Mouse (Mus musculus): ENCODE data around the gene Srd5a1. TPM values are rescaled to one million over a fixed set of nuclear protein-coding genes. Genes with fewer than 3 reads are reported as not detected.

Gene Srd5a1
- polyA plus RNA-seq, 1 experiment from 2014 or later, result 24.9 TPM

GRCm38 (mm10) chr13:69592226-69592625, 19.0 kb downstream of the Srd5a1 start:
- Histone ChIP-seq H3K9me3 (ENCODE audit: control insufficient read depth, low read length) (no peaks in the 10 kb centered on the region), H3K4me3 (ENCODE audit: low read depth, low read length) (no peak overlapping the region), H3K27me3 (ENCODE audit: control insufficient read depth, insufficient read depth, low read length) (no peaks in the 10 kb centered on the region), H3K36me3 (ENCODE audit: control insufficient read depth, insufficient read depth, low read length) (no peaks in the 10 kb centered on the region), H3K9ac (ENCODE audit: low read length) (no peak overlapping the region), H3K4me2 (no peak overlapping the region), H3K27ac (ENCODE audit: low read depth, low read length) (no peak overlapping the region), H3K4me1 (ENCODE audit: control insufficient read depth, insufficient read depth, low read length) (no peaks in the 10 kb centered on the region)
- 87% methylated on average over 8 of the region's 8 CpGs for WGBS
- ATAC-seq (ENCODE audit: low FRiP score) (no peak), DNase-seq (ENCODE audit: low spot score, missing footprints) (no peak)

GRCm38 (mm10) chr13:69591338-69591737, 19.9 kb downstream of the Srd5a1 start:
- no peaks in the 10 kb centered on the region for H3K4me1 ChIP-seq (ENCODE audit: control insufficient read depth, insufficient read depth, low read length)
- no peak overlapping the region for H3K9ac ChIP-seq (ENCODE audit: low read length)
- no peak overlapping the region for H3K4me2 ChIP-seq
- no peak overlapping the region for H3K27ac ChIP-seq (ENCODE audit: low read depth, low read length)
- DNase-seq (ENCODE audit: low spot score, missing footprints), result no peak
- ATAC-seq (ENCODE audit: low FRiP score), result no peak
- no peaks in the 10 kb centered on the region for H3K36me3 ChIP-seq (ENCODE audit: control insufficient read depth, insufficient read depth, low read length)
- H3K4me3 ChIP-seq (ENCODE audit: low read depth, low read length), result no peak overlapping the region
- no peaks in the 10 kb centered on the region for H3K27me3 ChIP-seq (ENCODE audit: control insufficient read depth, insufficient read depth, low read length)
- H3K9me3 ChIP-seq (ENCODE audit: control insufficient read depth, low read length), result no peaks in the 10 kb centered on the region
- 97% methylated on average over 5 of the region's 5 CpGs for WGBS

- Histone ChIP-seq H3K9me3 (ENCODE audit: control insufficient read depth, low read length) (no peaks in the 10 kb centered on the region), H3K4me2 (no peak overlapping the region), H3K27me3 (ENCODE audit: control insufficient read depth, insufficient read depth, low read length) (no peaks in the 10 kb centered on the region), H3K36me3 (ENCODE audit: control insufficient read depth, insufficient read depth, low read length) (no peaks in the 10 kb centered on the region), H3K27ac (ENCODE audit: low read depth, low read length) (no peak overlapping the region), H3K9ac (ENCODE audit: low read length) (no peak overlapping the region), H3K4me3 (ENCODE audit: low read depth, low read length) (no peak overlapping the region), H3K4me1 (ENCODE audit: control insufficient read depth, insufficient read depth, low read length) (no peaks in the 10 kb centered on the region)
- no peak for ATAC-seq (ENCODE audit: low FRiP score)
- DNase-seq (ENCODE audit: low spot score, missing footprints), result no peak
- 83% methylated on average over 6 of the region's 6 CpGs for WGBS
These were observed 23.0 kb downstream of the Srd5a1 start for GRCm38 (mm10) chr13:69588263-69588662.

- H3K4me1 ChIP-seq (ENCODE audit: control insufficient read depth, insufficient read depth, low read length), result no peaks in the 10 kb centered on the region
- no peak for DNase-seq (ENCODE audit: low spot score, missing footprints)
- H3K27me3 ChIP-seq (ENCODE audit: control insufficient read depth, insufficient read depth, low read length), result no peaks in the 10 kb centered on the region
- 88% methylated on average over 3 of the region's 3 CpGs for whole genome bisulfite sequencing
- H3K4me3 ChIP-seq (ENCODE audit: low read depth, low read length), result no peak overlapping the region
- H3K36me3 ChIP-seq (ENCODE audit: control insufficient read depth, insufficient read depth, low read length), result no peaks in the 10 kb centered on the region
- H3K4me2 ChIP-seq, result no peak overlapping the region
- no peak for ATAC-seq (ENCODE audit: low FRiP score)
- H3K9me3 ChIP-seq (ENCODE audit: control insufficient read depth, low read length), result no peaks in the 10 kb centered on the region
- H3K9ac ChIP-seq (ENCODE audit: low read length), result no peak overlapping the region
- H3K27ac ChIP-seq (ENCODE audit: low read depth, low read length), result no peak overlapping the region
These were observed 23.4 kb downstream of the Srd5a1 start for GRCm38 (mm10) chr13:69587849-69588248.

- DNase-seq (ENCODE audit: low spot score, missing footprints) (no peak), ATAC-seq (ENCODE audit: low FRiP score) (no peak)
- Histone ChIP-seq H3K27me3 (ENCODE audit: control insufficient read depth, insufficient read depth, low read length) (no peaks in the 10 kb centered on the region), H3K9ac (ENCODE audit: low read length) (no peak overlapping the region), H3K4me2 (no peak overlapping the region), H3K27ac (ENCODE audit: low read depth, low read length) (no peak overlapping the region), H3K4me3 (ENCODE audit: low read depth, low read length) (no peak overlapping the region), H3K4me1 (ENCODE audit: control insufficient read depth, insufficient read depth, low read length) (no peaks in the 10 kb centered on the region), H3K9me3 (ENCODE audit: control insufficient read depth, low read length) (no peaks in the 10 kb centered on the region), H3K36me3 (ENCODE audit: control insufficient read depth, insufficient read depth, low read length) (no peaks in the 10 kb centered on the region)
- 50% methylated on average over 10 of the region's 10 CpGs for WGBS
These were observed 24.9 kb downstream of the Srd5a1 start for GRCm38 (mm10) chr13:69586337-69586736.

- Histone ChIP-seq H3K4me1 (ENCODE audit: control insufficient read depth, insufficient read depth, low read length) (no peaks in the 10 kb centered on the region), H3K36me3 (ENCODE audit: control insufficient read depth, insufficient read depth, low read length) (no peaks in the 10 kb centered on the region), H3K9me3 (ENCODE audit: control insufficient read depth, low read length) (no peaks in the 10 kb centered on the region), H3K9ac (ENCODE audit: low read length) (no peak overlapping the region), H3K4me3 (ENCODE audit: low read depth, low read length) (no peak overlapping the region), H3K4me2 (no peak overlapping the region), H3K27ac (ENCODE audit: low read depth, low read length) (no peak overlapping the region), H3K27me3 (ENCODE audit: control insufficient read depth, insufficient read depth, low read length) (no peaks in the 10 kb centered on the region)
- WGBS, result 69% methylated on average over 6 of the region's 6 CpGs
- DNase-seq (ENCODE audit: low spot score, missing footprints) (no peak), ATAC-seq (ENCODE audit: low FRiP score) (no peak)
These were observed 25.4 kb downstream of the Srd5a1 start for GRCm38 (mm10) chr13:69585828-69586227.

GRCm38 (mm10) chr13:69583591-69583990, 27.7 kb downstream of the Srd5a1 start:
- ATAC-seq (ENCODE audit: low FRiP score), result no peak
- Histone ChIP-seq H3K4me3 (ENCODE audit: low read depth, low read length) (no peak overlapping the region), H3K9ac (ENCODE audit: low read length) (no peak overlapping the region), H3K36me3 (ENCODE audit: control insufficient read depth, insufficient read depth, low read length) (no peaks in the 10 kb centered on the region), H3K4me2 (no peak overlapping the region), H3K27me3 (ENCODE audit: control insufficient read depth, insufficient read depth, low read length) (no peaks in the 10 kb centered on the region), H3K9me3 (ENCODE audit: control insufficient read depth, low read length) (no peaks in the 10 kb centered on the region), H3K4me1 (ENCODE audit: control insufficient read depth, insufficient read depth, low read length) (no peaks in the 10 kb centered on the region), H3K27ac (ENCODE audit: low read depth, low read length) (no peak overlapping the region)
- WGBS, result 92% methylated on average over 6 of the region's 6 CpGs
- no peak for DNase-seq (ENCODE audit: low spot score, missing footprints)

GRCm38 (mm10) chr13:69582411-69582810, 28.8 kb downstream of the Srd5a1 start:
- no peaks in the 10 kb centered on the region for H3K36me3 ChIP-seq (ENCODE audit: control insufficient read depth, insufficient read depth, low read length)
- no peaks in the 10 kb centered on the region for H3K27me3 ChIP-seq (ENCODE audit: control insufficient read depth, insufficient read depth, low read length)
- ATAC-seq (ENCODE audit: low FRiP score) (no peak), DNase-seq (ENCODE audit: low spot score, missing footprints) (no peak)
- H3K4me2 ChIP-seq, result no peak overlapping the region
- no peaks in the 10 kb centered on the region for H3K4me1 ChIP-seq (ENCODE audit: control insufficient read depth, insufficient read depth, low read length)
- no peak overlapping the region for H3K9ac ChIP-seq (ENCODE audit: low read length)
- no peaks in the 10 kb centered on the region for H3K9me3 ChIP-seq (ENCODE audit: control insufficient read depth, low read length)
- no peak overlapping the region for H3K27ac ChIP-seq (ENCODE audit: low read depth, low read length)
- 83% methylated on average over 6 of the region's 6 CpGs for WGBS
- no peak overlapping the region for H3K4me3 ChIP-seq (ENCODE audit: low read depth, low read length)

- H3K36me3 ChIP-seq (ENCODE audit: control insufficient read depth, insufficient read depth, low read length), result no peaks in the 10 kb centered on the region
- ATAC-seq (ENCODE audit: low FRiP score), result no peak
- 88% methylated on average over 16 of the region's 16 CpGs for WGBS
- no peak for DNase-seq (ENCODE audit: low spot score, missing footprints)
- no peak overlapping the region for H3K27ac ChIP-seq (ENCODE audit: low read depth, low read length)
- H3K4me2 ChIP-seq, result no peak overlapping the region
- H3K4me3 ChIP-seq (ENCODE audit: low read depth, low read length), result no peak overlapping the region
- no peaks in the 10 kb centered on the region for H3K4me1 ChIP-seq (ENCODE audit: control insufficient read depth, insufficient read depth, low read length)
- no peaks in the 10 kb centered on the region for H3K9me3 ChIP-seq (ENCODE audit: control insufficient read depth, low read length)
- H3K9ac ChIP-seq (ENCODE audit: low read length), result no peak overlapping the region
- H3K27me3 ChIP-seq (ENCODE audit: control insufficient read depth, insufficient read depth, low read length), result no peaks in the 10 kb centered on the region
These were observed 33.9 kb downstream of the Srd5a1 start for GRCm38 (mm10) chr13:69577181-69577834.

Data from midbrain, embryonic 11.5 days (tissue).